Mouse (Mus musculus) testis, adult 2 months (tissue): ENCODE results near the gene Pcyt1a.

Experiments
- CTCF ChIP-seq: fragments of 200-500 bp; IDR thresholded peaks from 2 replicates; pipeline ENCODE4 v1.5.1; 2012; ENCODE audit warnings: low read depth, mild to moderate bottlenecking, inconsistent platforms, low read length, moderate library complexity; ENCODE audit not compliant: control insufficient read depth, insufficient read depth, insufficient replicate concordance
- POLR2A ChIP-seq: fragments of 200-500 bp; IDR thresholded peaks from 2 replicates; pipeline ENCODE4 v1.6.1; 2012; ENCODE audit warnings: low read depth, mild to moderate bottlenecking, inconsistent platforms, low read length, moderate library complexity; ENCODE audit not compliant: control insufficient read depth

DNA sequence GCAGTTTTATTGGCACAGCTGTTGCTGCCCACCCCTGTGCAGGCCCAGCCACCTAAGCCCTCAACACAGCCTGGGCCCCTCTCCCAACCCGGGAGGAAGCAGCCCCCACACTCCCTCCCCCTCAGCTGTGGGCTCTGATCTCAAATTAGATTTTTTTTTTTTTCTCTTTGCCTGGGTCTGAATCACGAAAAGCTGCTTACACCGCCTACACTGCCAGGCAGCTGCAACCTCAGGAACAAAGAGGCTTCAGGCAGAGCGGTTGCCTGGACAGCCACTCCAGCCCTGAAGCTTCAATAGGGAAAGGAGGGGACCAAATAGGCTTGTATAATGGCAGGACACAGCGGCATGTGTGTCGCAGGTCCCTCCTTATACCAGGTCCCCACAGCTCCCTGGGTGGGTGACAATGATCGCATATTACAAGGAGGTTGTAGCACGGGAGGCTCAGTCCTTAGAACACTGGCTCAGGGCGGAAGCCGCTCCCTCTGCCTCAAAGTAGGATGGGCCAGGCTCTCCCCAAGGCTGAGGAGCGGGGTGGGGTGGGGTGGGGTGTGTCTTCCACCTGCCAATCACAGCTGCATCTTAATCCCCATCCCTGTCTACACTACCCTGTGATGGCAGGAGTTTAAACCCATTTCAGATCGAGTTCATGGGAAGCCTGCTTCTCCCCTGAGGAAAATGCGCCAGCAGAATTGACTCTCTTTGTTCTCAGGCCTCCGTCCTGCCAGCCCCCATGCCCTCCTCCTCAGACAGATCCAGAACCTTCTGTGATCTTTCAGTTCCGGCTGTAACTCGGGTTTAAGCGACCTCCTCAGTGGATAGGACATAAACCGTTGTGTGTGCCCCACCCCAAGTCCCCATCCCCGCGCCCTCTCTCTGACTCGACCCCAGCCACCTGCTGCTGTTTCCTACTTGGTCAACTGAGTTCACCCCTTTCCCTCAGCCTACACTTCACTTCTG, 85.6 kb downstream of the Pcyt1a start:
- TF ChIP-seq CTCF (no peak), POLR2A (no peak)
